Mouse (Mus musculus) heart, embryonic 12.5 days (tissue): ENCODE data around the gene Gsdma3. TPM values are rescaled to one million over a fixed set of nuclear protein-coding genes. Genes with fewer than 3 reads are reported as not detected.
"Not testable (repeated sequence)": the region's sequence is repeated elsewhere in the genome, so short reads cannot be mapped to it uniquely, and the experiment has no call there.

Experiments used
- ATAC-seq: fragments of 200-750 bp; cut with Nextera tagmentation; 2 replicates; pipeline ENCODE4 v1.8.0; 2017; ENCODE audit warnings: moderate TSS enrichment, moderate library complexity; ENCODE audit not compliant: insufficient number of reproducible peaks, low FRiP score
- H3K27ac ChIP-seq: fragments of 300-500 bp; sonication (generic); 2 replicates; pipeline ENCODE4 v1.5.1; 2016; ENCODE audit warnings: mild to moderate bottlenecking, moderate library complexity; ENCODE audit not compliant: poor library complexity, severe bottlenecking
- H3K27me3 ChIP-seq: fragments of 300-500 bp; sonication (generic); replicated peaks from 2 replicates; pipeline ENCODE4 v1.6.1; 2016; ENCODE audit warnings: mild to moderate bottlenecking, moderate library complexity
- H3K36me3 ChIP-seq: fragments of 300-500 bp; sonication (generic); 2 replicates; pipeline ENCODE4 v1.6.1; 2016; ENCODE audit warnings: mild to moderate bottlenecking, moderate library complexity
- H3K4me1 ChIP-seq: fragments of 300-500 bp; sonication (generic); replicated peaks from 2 replicates; pipeline ENCODE4 v1.6.1; 2016; ENCODE audit warnings: mild to moderate bottlenecking
- H3K4me2 ChIP-seq: fragments of 300-500 bp; sonication (generic); 2 replicates; pipeline ENCODE4 v1.6.1; 2016; ENCODE audit warnings: mild to moderate bottlenecking, moderate library complexity
- H3K4me3 ChIP-seq: fragments of 300-500 bp; sonication (generic); 2 replicates; pipeline ENCODE4 v1.5.1; 2016; ENCODE audit warnings: mild to moderate bottlenecking
- H3K9ac ChIP-seq: fragments of 300-500 bp; sonication (generic); 2 replicates; pipeline ENCODE4 v1.6.1; 2016; ENCODE audit warnings: mild to moderate bottlenecking, moderate library complexity
- H3K9me3 ChIP-seq: fragments of 300-500 bp; sonication (generic); replicated peaks from 2 replicates; pipeline ENCODE4 v1.6.1; 2016; ENCODE audit warnings: mild to moderate bottlenecking, moderate library complexity
- WGBS: fragments of 180-500 bp; shearing (Covaris S2); methylation state at CpG from one replicate; pipeline ENCODE4 v1.1.7; 2016; 5-methylcytosine and 5-hydroxymethylcytosine counted together
- polyA plus RNA-seq: library from polyadenylated mRNA; unstranded; fragments of >200 nt; fragmentation: Nextera tagmentation; extraction: Ambion mirVana; gene quantifications from 2 replicates; pipeline ENCODE4 v1.2.1, GENCODE M21; 2016

Gene Gsdma3
- polyA plus RNA-seq, 1 experiment from 2014 or later, result not detected

DNA sequence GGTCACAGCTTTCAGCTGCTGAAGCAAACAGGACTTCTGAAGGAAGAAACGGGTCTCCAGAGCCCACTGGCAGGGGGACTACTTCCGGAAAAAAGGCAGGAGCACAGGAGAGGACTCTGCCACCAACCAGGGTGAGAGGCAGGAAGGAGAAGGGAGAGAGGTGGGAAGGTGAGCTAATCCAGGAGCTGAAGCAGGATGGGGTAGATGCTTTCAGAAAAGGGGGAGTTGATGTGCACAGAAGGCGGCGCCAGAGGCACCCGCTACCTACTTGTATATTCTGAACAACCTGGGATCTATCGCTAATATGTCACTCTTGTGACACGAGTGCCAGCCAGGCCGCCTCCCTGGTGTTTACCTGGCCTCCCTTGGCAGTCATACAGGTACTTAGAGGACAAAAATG, 28.2 kb upstream of the Gsdma3 start, which contains the start of gene Lrrc3c:
TSS of gene Lrrc3c (plus strand) at position 301 of the 400 bp plus-strand sequence.
- H3K9ac ChIP-seq, result peak within 1 kb of the TSS; percentile 27; the same call in 1 of the 2 replicates
- no peak within 1 kb of the TSS for H3K4me3 ChIP-seq
- H3K27ac ChIP-seq, result no peak within 1 kb of the TSS
- WGBS, result 86% methylated on average over 8 of the region's 8 CpGs
- ATAC-seq, result no peak
- no peaks in the 10 kb centered on the region for H3K9me3 ChIP-seq
- H3K4me1 ChIP-seq, result peaks cover 40% of the 10 kb centered on the region
- H3K27me3 ChIP-seq, result peaks cover 27% of the 10 kb centered on the region
- peak within 1 kb of the TSS; percentile 31; the same call in 1 of the 2 replicates for H3K4me2 ChIP-seq
- no peaks in the 10 kb centered on the region for H3K36me3 ChIP-seq

- no peaks in the 10 kb centered on the region for H3K9me3 ChIP-seq
- peak overlapping the region; percentile 27; the same call in 1 of the 2 replicates for H3K9ac ChIP-seq
- no peak for ATAC-seq
- H3K4me2 ChIP-seq, result peak overlapping the region; percentile 31; the same call in 1 of the 2 replicates
- peaks cover 40% of the 10 kb centered on the region for H3K4me1 ChIP-seq
- 64% methylated on average over 18 of the region's 18 CpGs for WGBS
- H3K4me3 ChIP-seq, result no peak overlapping the region
- H3K27me3 ChIP-seq, result peaks cover 27% of the 10 kb centered on the region
- no peaks in the 10 kb centered on the region for H3K36me3 ChIP-seq
- no peak overlapping the region for H3K27ac ChIP-seq
Measured at GRCm38 (mm10) chr11:98598851-98599290, 27.3 kb upstream of the Gsdma3 start.

DNA sequence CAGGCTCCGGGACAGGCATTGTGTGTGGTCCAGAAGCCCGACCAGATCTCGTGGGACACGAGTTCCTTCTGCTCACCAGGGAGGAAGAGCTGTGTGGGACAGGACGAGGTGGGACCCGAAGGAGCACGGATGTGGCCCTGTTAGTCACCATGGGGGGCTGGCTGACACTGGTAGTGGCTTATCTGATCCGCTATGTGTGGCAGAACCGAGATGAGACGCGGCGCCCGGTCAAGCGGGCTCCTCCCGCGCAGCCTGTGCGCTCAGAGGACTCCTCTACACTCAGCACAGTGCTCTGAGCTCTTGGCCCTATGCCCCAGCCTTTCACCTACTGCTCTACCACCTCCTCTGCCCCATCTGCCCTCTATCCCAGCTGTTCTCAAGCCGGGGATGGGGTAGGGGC, 26.9 kb upstream of the Gsdma3 start:
- 26% methylated on average over 18 of the region's 18 CpGs for WGBS
- H3K9ac ChIP-seq, result peak overlapping the region; percentile 27
- peak overlapping the region; percentile 31; the same call in 1 of the 2 replicates for H3K4me2 ChIP-seq
- H3K4me1 ChIP-seq, result peaks cover 38% of the 10 kb centered on the region
- H3K9me3 ChIP-seq, result no peaks in the 10 kb centered on the region
- ATAC-seq, result no peak
- H3K4me3 ChIP-seq, result no peak overlapping the region
- H3K27me3 ChIP-seq, result peaks cover 27% of the 10 kb centered on the region
- H3K27ac ChIP-seq, result no peak overlapping the region
- H3K36me3 ChIP-seq, result no peaks in the 10 kb centered on the region

GRCm38 (mm10) chr11:98602090-98602690, 24.0 kb upstream of the Gsdma3 start:
- Histone ChIP-seq H3K27me3 (peaks cover 32% of the 10 kb centered on the region), H3K9ac (peak overlapping the region; percentile 42; the same call in 1 of the 2 replicates)
- 1% methylated on average over 20 of the region's 20 CpGs for WGBS

GRCm38 (mm10) chr11:98603953-98604352, 22.2 kb upstream of the Gsdma3 start:
- Histone ChIP-seq H3K9ac (no peak overlapping the region), H3K36me3 (no peaks in the 10 kb centered on the region), H3K4me3 (no peak overlapping the region), H3K4me2 (no peak overlapping the region), H3K27ac (no peak overlapping the region), H3K4me1 (peaks cover 25% of the 10 kb centered on the region), H3K27me3 (peaks cover 28% of the 10 kb centered on the region), H3K9me3 (no peaks in the 10 kb centered on the region)
- no peak for ATAC-seq
- 80% methylated on average over 2 of the region's 2 CpGs for WGBS

More at GRCm38 (mm10) chr11:98602090-98602690, 24.0 kb upstream of the Gsdma3 start:
- H3K4me3 ChIP-seq, result peak overlapping the region; percentile 43
- H3K4me2 ChIP-seq, result peak overlapping the region; percentile 76
- no peaks in the 10 kb centered on the region for H3K36me3 ChIP-seq
- no peak overlapping the region for H3K27ac ChIP-seq
- no peaks in the 10 kb centered on the region for H3K9me3 ChIP-seq
- peaks cover 32% of the 10 kb centered on the region for H3K4me1 ChIP-seq
- peak; percentile 71 for ATAC-seq

GRCm38 (mm10) chr11:98604911-98605310, 21.2 kb upstream of the Gsdma3 start:
- not testable (repeated sequence) for ATAC-seq, H3K36me3 ChIP-seq
- WGBS, result 64% methylated on average over 6 of the region's 6 CpGs

GRCm38 (mm10) chr11:98606763-98607162, 19.4 kb upstream of the Gsdma3 start:
- Histone ChIP-seq H3K4me2 (no peak overlapping the region), H3K4me3 (no peak overlapping the region), H3K27ac (no peak overlapping the region), H3K4me1 (peaks cover 9% of the 10 kb centered on the region), H3K27me3 (peaks cover 15% of the 10 kb centered on the region), H3K9me3 (no peaks in the 10 kb centered on the region), H3K36me3 (no peaks in the 10 kb centered on the region), H3K9ac (no peak overlapping the region)
- 8% methylated on average over 3 of the region's 3 CpGs for WGBS
- ATAC-seq, result no peak

More at GRCm38 (mm10) chr11:98604911-98605310, 21.2 kb upstream of the Gsdma3 start:
- H3K9me3 ChIP-seq, H3K4me2 ChIP-seq, H3K9ac ChIP-seq, H3K27ac ChIP-seq, H3K4me3 ChIP-seq: not testable (repeated sequence)
- H3K4me1 ChIP-seq, result peaks cover 19% of the 10 kb centered on the region
- H3K27me3 ChIP-seq, result peaks cover 21% of the 10 kb centered on the region

GRCm38 (mm10) chr11:98620791-98621190, 5.4 kb upstream of the Gsdma3 start:
- no peak for ATAC-seq
- Histone ChIP-seq H3K9ac (no peak overlapping the region), H3K36me3 (no peaks in the 10 kb centered on the region), H3K4me3 (no peak overlapping the region), H3K4me2 (no peak overlapping the region), H3K9me3 (peaks cover 20% of the 10 kb centered on the region), H3K27me3 (no peaks in the 10 kb centered on the region), H3K27ac (no peak overlapping the region), H3K4me1 (no peaks in the 10 kb centered on the region)
- 86% methylated on average over 13 of the region's 13 CpGs for WGBS

- ATAC-seq, H3K9ac ChIP-seq, H3K4me3 ChIP-seq, H3K4me2 ChIP-seq, H3K36me3 ChIP-seq, H3K27me3 ChIP-seq, H3K4me1 ChIP-seq, H3K27ac ChIP-seq: not testable (repeated sequence)
- WGBS, result 74% methylated on average over 6 of the region's 6 CpGs
- peaks cover 20% of the 10 kb centered on the region for H3K9me3 ChIP-seq
Measured at GRCm38 (mm10) chr11:98623981-98624380, 2.2 kb upstream of the Gsdma3 start.

- peaks cover 20% of the 10 kb centered on the region for H3K9me3 ChIP-seq
- H3K27me3 ChIP-seq, H3K36me3 ChIP-seq, H3K4me1 ChIP-seq, ATAC-seq, H3K9ac ChIP-seq, H3K4me3 ChIP-seq, H3K27ac ChIP-seq, H3K4me2 ChIP-seq: not testable (repeated sequence)
- 68% methylated on average over 2 of the region's 2 CpGs for WGBS
Measured at GRCm38 (mm10) chr11:98624381-98624780, 1.8 kb upstream of the Gsdma3 start.

DNA sequence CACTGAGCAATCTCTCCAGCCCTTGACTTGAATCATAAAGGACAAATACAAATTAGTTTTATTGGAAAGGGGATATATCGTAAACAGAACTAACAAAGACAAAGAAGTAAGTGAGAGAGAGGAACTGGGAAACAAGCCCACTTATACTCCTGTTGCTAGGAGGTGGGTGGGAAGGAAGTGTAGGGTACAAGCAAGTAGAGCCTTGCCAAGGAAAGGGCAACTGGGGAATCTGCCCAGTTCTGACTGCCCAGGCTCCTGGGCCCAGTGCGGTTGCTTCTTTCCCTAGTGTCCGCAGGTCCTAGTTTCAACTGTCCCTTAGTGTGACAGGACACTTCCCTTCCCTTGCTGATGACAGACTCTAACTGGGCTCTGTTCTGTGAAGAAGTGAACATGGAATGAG, 2.5 kb downstream of the Gsdma3 start:
- H3K9ac ChIP-seq, result no peak overlapping the region
- H3K36me3 ChIP-seq, result no peaks in the 10 kb centered on the region
- H3K27me3 ChIP-seq, result peaks cover 17% of the 10 kb centered on the region; the same call in 1 of the 2 replicates
- peaks cover 4% of the 10 kb centered on the region for H3K9me3 ChIP-seq
- H3K27ac ChIP-seq, result no peak overlapping the region
- WGBS, result 86% methylated on average over 3 of the region's 3 CpGs
- ATAC-seq, result no peak
- no peak overlapping the region for H3K4me2 ChIP-seq
- H3K4me3 ChIP-seq, result no peak overlapping the region
- no peaks in the 10 kb centered on the region for H3K4me1 ChIP-seq
